Mouse (Mus musculus) small intestine, adult 2 months (tissue): ENCODE results near the gene Atp6v1g2. TPM values are rescaled to one million over a fixed set of nuclear protein-coding genes. Genes with fewer than 3 reads are reported as not detected.

Source experiments
- H3K27ac ChIP-seq: fragments of 200-500 bp; 2 replicates; pipeline ENCODE4 v1.5.1; 2012; ENCODE audit warnings: low read depth, low read length, control low read depth, inconsistent platforms; ENCODE audit not compliant: insufficient read depth
- H3K27me3 ChIP-seq: fragments of 200-500 bp; 2 replicates; pipeline ENCODE4 v1.6.1; 2012; ENCODE audit warnings: mild to moderate bottlenecking, moderate library complexity, low read length, inconsistent platforms; ENCODE audit not compliant: control insufficient read depth, insufficient read depth
- H3K36me3 ChIP-seq: fragments of 200-500 bp; 2 replicates; pipeline ENCODE4 v1.6.1; 2012; ENCODE audit warnings: mild to moderate bottlenecking, low read length, control low read depth, inconsistent platforms; ENCODE audit not compliant: control insufficient read depth, insufficient read depth
- H3K4me1 ChIP-seq: fragments of 200-500 bp; 2 replicates; pipeline ENCODE4 v1.6.1; 2012; ENCODE audit warnings: low read length, inconsistent platforms, mixed read lengths; ENCODE audit not compliant: control insufficient read depth, insufficient read depth, insufficient read length
- H3K4me3 ChIP-seq: fragments of 200-500 bp; 2 replicates; pipeline ENCODE4 v1.5.1; 2012; ENCODE audit warnings: low read depth, mild to moderate bottlenecking, control low read depth, inconsistent platforms, low read length, moderate library complexity
- CTCF ChIP-seq: fragments of 200-500 bp; IDR thresholded peaks from 2 replicates; pipeline ENCODE4 v1.5.1; 2012; ENCODE audit warnings: low read depth, mild to moderate bottlenecking, control low read depth, inconsistent platforms, low read length, moderate library complexity, mixed read lengths; ENCODE audit not compliant: insufficient replicate concordance, insufficient read length; ENCODE audit errors: extremely low read depth
- POLR2A ChIP-seq: fragments of 200-500 bp; IDR thresholded peaks from 2 replicates; pipeline ENCODE4 v1.6.1; 2012; ENCODE audit warnings: low read depth, mild to moderate bottlenecking, control low read depth, inconsistent platforms, low read length, moderate library complexity
- WGBS: fragments of 180-500 bp; shearing (Covaris S2); methylation state at CpG from one replicate; pipeline ENCODE4 v1.1.7; 2018; 5-methylcytosine and 5-hydroxymethylcytosine counted together
- polyA plus RNA-seq: library from polyadenylated mRNA; depleted of rRNA; stranded (reverse); fragments of >200 nt; gene quantifications from 2 replicates; pipeline ENCODE4 v1.2.3, GENCODE M21; 2012

The Atp6v1g2 gene
- polyA plus RNA-seq, 1 experiment = 2.8 TPM

GRCm38 (mm10) chr17:35190096-35190495 lies 43.4 kb upstream of the Atp6v1g2 start:
- Histone ChIP-seq H3K4me1 (no peaks in the 10 kb centered on the region; the same call in none of the 2 replicates), H3K36me3 (no peaks in the 10 kb centered on the region), H3K27me3 (no peaks in the 10 kb centered on the region), H3K27ac (peak overlapping the region; percentile 20), H3K4me3 (no peak overlapping the region)
- 73% methylated on average over 4 of the region's 4 CpGs for WGBS
- no peak for TF ChIP-seq POLR2A
- TF ChIP-seq CTCF = no peak

GRCm38 (mm10) chr17:35191723-35192122 lies 41.7 kb upstream of the Atp6v1g2 start:
- no peak overlapping the region for H3K4me3 ChIP-seq
- no peaks in the 10 kb centered on the region for H3K36me3 ChIP-seq
- H3K4me1 ChIP-seq = peaks cover 7% of the 10 kb centered on the region
- TF ChIP-seq POLR2A (no peak), CTCF (no peak)
- no peak overlapping the region for H3K27ac ChIP-seq
- no peaks in the 10 kb centered on the region for H3K27me3 ChIP-seq
- 65% methylated on average over 2 of the region's 2 CpGs for WGBS

GRCm38 (mm10) chr17:35192924-35193323 lies 40.5 kb upstream of the Atp6v1g2 start:
- H3K4me3 ChIP-seq = no peak overlapping the region
- peaks cover 7% of the 10 kb centered on the region for H3K4me1 ChIP-seq
- WGBS = 77% methylated on average over 5 of the region's 5 CpGs
- no peaks in the 10 kb centered on the region for H3K27me3 ChIP-seq
- H3K27ac ChIP-seq = peak overlapping the region; percentile 20
- no peaks in the 10 kb centered on the region for H3K36me3 ChIP-seq
- TF ChIP-seq POLR2A = no peak
- TF ChIP-seq CTCF = no peak

GRCm38 (mm10) chr17:35193881-35194843 lies 39.3 kb upstream of the Atp6v1g2 start, which contains the start of gene Ltb:
Gene Ltb (plus strand): TSS chr17:35194439.
- Histone ChIP-seq H3K27me3 (no peaks in the 10 kb centered on the region), H3K36me3 (no peaks in the 10 kb centered on the region), H3K4me3 (peak within 1 kb of the TSS; percentile 77), H3K4me1 (peaks cover 10% of the 10 kb centered on the region), H3K27ac (peak within 1 kb of the TSS; percentile 46)
- TF ChIP-seq POLR2A (no peak), CTCF (no peak)
- WGBS = 52% methylated on average over 28 of the region's 28 CpGs

- WGBS = 39% methylated on average over 19 of the region's 19 CpGs
- H3K27me3 ChIP-seq = no peaks in the 10 kb centered on the region
- peak overlapping the region; percentile 77 for H3K4me3 ChIP-seq
- peak overlapping the region; percentile 46 for H3K27ac ChIP-seq
- no peaks in the 10 kb centered on the region for H3K36me3 ChIP-seq
- H3K4me1 ChIP-seq = peaks cover 12% of the 10 kb centered on the region
- TF ChIP-seq CTCF = no peak
- TF ChIP-seq POLR2A = no peak
Measured at GRCm38 (mm10) chr17:35194844-35195630, 38.4 kb upstream of the Atp6v1g2 start.

- no peaks in the 10 kb centered on the region for H3K36me3 ChIP-seq
- peak overlapping the region; percentile 25 for H3K27ac ChIP-seq
- 1% methylated on average over 66 of the region's 66 CpGs for WGBS
- H3K27me3 ChIP-seq = no peaks in the 10 kb centered on the region
- peaks cover 16% of the 10 kb centered on the region for H3K4me1 ChIP-seq
- no peak for TF ChIP-seq POLR2A
- peak; percentile 83 for TF ChIP-seq CTCF
- H3K4me3 ChIP-seq = peak overlapping the region; percentile 77
Measured at GRCm38 (mm10) chr17:35195631-35196320, 37.7 kb upstream of the Atp6v1g2 start.

- peak overlapping the region; percentile 25 for H3K27ac ChIP-seq
- H3K27me3 ChIP-seq = no peaks in the 10 kb centered on the region
- H3K4me1 ChIP-seq = peaks cover 16% of the 10 kb centered on the region
- H3K4me3 ChIP-seq = peak overlapping the region; percentile 77
- H3K36me3 ChIP-seq = no peaks in the 10 kb centered on the region
- TF ChIP-seq POLR2A (no peak), CTCF (no peak)
- WGBS = 4% methylated on average over 9 of the region's 9 CpGs
Measured at GRCm38 (mm10) chr17:35196321-35196641, 37.2 kb upstream of the Atp6v1g2 start.
